Mouse (Mus musculus): ENCODE measurements around the gene Gstm4. TPM values are rescaled to one million over a fixed set of nuclear protein-coding genes. Genes with fewer than 3 reads are reported as not detected.
"Not testable (repeated sequence)": the region's sequence is repeated elsewhere in the genome, so short reads cannot be mapped to it uniquely, and the experiment has no call there.

The Gstm4 gene
- polyA plus RNA-seq, 1 experiment, result 23.9 TPM

- Histone ChIP-seq H3K27me3 (replicated peaks; ENCODE audit: control insufficient read depth, insufficient read depth, low read length) (no peaks in the 10 kb centered on the region), H3K36me3 (ENCODE audit: control insufficient read depth, insufficient read depth, low read length) (no peaks in the 10 kb centered on the region), H3K4me1 (ENCODE audit: control insufficient read depth, insufficient read depth, low read length) (peaks cover 30% of the 10 kb centered on the region), H3K4me3 (ENCODE audit: insufficient read depth, low read depth, low read length) (peak overlapping the region; percentile 31), H3K27ac (ENCODE audit: insufficient read depth, low read depth, low read length) (peak overlapping the region; percentile 86)
- no peak for DNase-seq
- TF ChIP-seq POLR2A (IDR thresholded peaks at IDR 0.05; ENCODE audit: low read depth, low read length) (no peak), CTCF (conservative IDR thresholded peaks at IDR 0.05; ENCODE audit: insufficient read depth, insufficient read length, low read depth, low read length) (no peak)
- 15% methylated on average over 14 of the region's 14 CpGs for WGBS
These were observed 26.4 kb downstream of the Gstm4 start for GRCm38 (mm10) chr3:108018190-108018820.

- no peaks in the 10 kb centered on the region for H3K36me3 ChIP-seq (ENCODE audit: control insufficient read depth, insufficient read depth, low read length)
- peak within 1 kb of the TSS; percentile 55 for H3K4me3 ChIP-seq (ENCODE audit: insufficient read depth, low read depth, low read length)
- DNase-seq, result peak; percentile 99
- peak within 1 kb of the TSS; percentile 86 for H3K27ac ChIP-seq (ENCODE audit: insufficient read depth, low read depth, low read length)
- no peaks in the 10 kb centered on the region for H3K27me3 ChIP-seq (replicated peaks; ENCODE audit: control insufficient read depth, insufficient read depth, low read length)
- peaks cover 35% of the 10 kb centered on the region for H3K4me1 ChIP-seq (ENCODE audit: control insufficient read depth, insufficient read depth, low read length)
- peak; percentile 93 for TF ChIP-seq CTCF (conservative IDR thresholded peaks at IDR 0.05; ENCODE audit: insufficient read depth, insufficient read length, low read depth, low read length)
- TF ChIP-seq POLR2A (IDR thresholded peaks at IDR 0.05; ENCODE audit: low read depth, low read length), result peak; percentile 70
- under 1% methylated on average over 31 of the region's 31 CpGs for WGBS
These were observed 27.1 kb downstream of the Gstm4 start, which contains the start of gene Gstm1 for GRCm38 (mm10) chr3:108017473-108018189. Gene Gstm1 (minus strand): TSS chr3:108017973.

GRCm38 (mm10) chr3:108016468-108016867 lies 28.2 kb downstream of the Gstm4 start:
- WGBS, result 93% methylated on average over 5 of the region's 5 CpGs

GRCm38 (mm10) chr3:108014974-108015346 lies 29.7 kb downstream of the Gstm4 start:
- peak; percentile 85 for DNase-seq
- Histone ChIP-seq H3K4me3 (ENCODE audit: insufficient read depth, low read depth, low read length) (no peak overlapping the region), H3K36me3 (ENCODE audit: control insufficient read depth, insufficient read depth, low read length) (no peaks in the 10 kb centered on the region), H3K4me1 (ENCODE audit: control insufficient read depth, insufficient read depth, low read length) (peaks cover 35% of the 10 kb centered on the region), H3K27ac (ENCODE audit: insufficient read depth, low read depth, low read length) (peak overlapping the region; percentile 21; the same call in 1 of the 2 replicates), H3K27me3 (replicated peaks; ENCODE audit: control insufficient read depth, insufficient read depth, low read length) (no peaks in the 10 kb centered on the region)
- WGBS, result 57% methylated on average over 2 of the region's 2 CpGs
- no peak for TF ChIP-seq POLR2A (IDR thresholded peaks at IDR 0.05; ENCODE audit: low read depth, low read length)
- no peak for TF ChIP-seq CTCF (conservative IDR thresholded peaks at IDR 0.05; ENCODE audit: insufficient read depth, insufficient read length, low read depth, low read length)

More at GRCm38 (mm10) chr3:108016468-108016867, 28.2 kb downstream of the Gstm4 start:
- peaks cover 35% of the 10 kb centered on the region for H3K4me1 ChIP-seq (ENCODE audit: control insufficient read depth, insufficient read depth, low read length)
- DNase-seq; H3K27me3 ChIP-seq (replicated peaks; ENCODE audit: control insufficient read depth, insufficient read depth, low read length); H3K27ac ChIP-seq (ENCODE audit: insufficient read depth, low read depth, low read length); H3K36me3 ChIP-seq (ENCODE audit: control insufficient read depth, insufficient read depth, low read length): not testable (repeated sequence)
- peak overlapping the region; percentile 14; the same call in 1 of the 2 replicates for H3K4me3 ChIP-seq (ENCODE audit: insufficient read depth, low read depth, low read length)

- Histone ChIP-seq H3K27me3 (replicated peaks; ENCODE audit: control insufficient read depth, insufficient read depth, low read length) (no peaks in the 10 kb centered on the region), H3K4me1 (ENCODE audit: control insufficient read depth, insufficient read depth, low read length) (peaks cover 35% of the 10 kb centered on the region), H3K36me3 (ENCODE audit: control insufficient read depth, insufficient read depth, low read length) (no peaks in the 10 kb centered on the region), H3K4me3 (ENCODE audit: insufficient read depth, low read depth, low read length) (no peak overlapping the region), H3K27ac (ENCODE audit: insufficient read depth, low read depth, low read length) (peak overlapping the region; percentile 59)
- TF ChIP-seq POLR2A (IDR thresholded peaks at IDR 0.05; ENCODE audit: low read depth, low read length) (no peak), CTCF (conservative IDR thresholded peaks at IDR 0.05; ENCODE audit: insufficient read depth, insufficient read length, low read depth, low read length) (no peak)
- WGBS, result 58% methylated on average over 8 of the region's 8 CpGs
- DNase-seq, result no peak
These were observed 30.4 kb downstream of the Gstm4 start for GRCm38 (mm10) chr3:108014098-108014973.

GRCm38 (mm10) chr3:108013331-108013871 lies 31.3 kb downstream of the Gstm4 start:
- WGBS, result 37% methylated on average over 4 of the region's 4 CpGs
- H3K4me1 ChIP-seq (ENCODE audit: control insufficient read depth, insufficient read depth, low read length), result peaks cover 33% of the 10 kb centered on the region
- no peak overlapping the region for H3K4me3 ChIP-seq (ENCODE audit: insufficient read depth, low read depth, low read length)
- H3K27me3 ChIP-seq (replicated peaks; ENCODE audit: control insufficient read depth, insufficient read depth, low read length), result no peaks in the 10 kb centered on the region
- no peaks in the 10 kb centered on the region for H3K36me3 ChIP-seq (ENCODE audit: control insufficient read depth, insufficient read depth, low read length)
- peak; percentile 89 for DNase-seq
- peak overlapping the region; percentile 59 for H3K27ac ChIP-seq (ENCODE audit: insufficient read depth, low read depth, low read length)
- TF ChIP-seq POLR2A (IDR thresholded peaks at IDR 0.05; ENCODE audit: low read depth, low read length) (no peak), CTCF (conservative IDR thresholded peaks at IDR 0.05; ENCODE audit: insufficient read depth, insufficient read length, low read depth, low read length) (no peak)

Measured in kidney, adult 2 months (tissue).